Mouse (Mus musculus): ENCODE measurements around the gene Rcn3. TPM values are rescaled to one million over a fixed set of nuclear protein-coding genes. Genes with fewer than 3 reads are reported as not detected.

The Rcn3 gene
- polyA plus RNA-seq, 1 experiment = 16.0 TPM

GRCm38 (mm10) chr7:45107052-45107645, 15.1 kb upstream of the Rcn3 start:
- TF ChIP-seq CTCF (IDR thresholded peaks at IDR 0.05; ENCODE audit: control insufficient read depth, insufficient read depth, low read length) = no peak
- Histone ChIP-seq H3K27ac (ENCODE audit: control insufficient read depth, insufficient read depth, low read depth, low read length, poor library complexity) (no peak overlapping the region), H3K4me1 (ENCODE audit: control insufficient read depth, insufficient read depth, low read length) (no peaks in the 10 kb centered on the region; the same call in 1 of the 2 replicates), H3K4me3 (replicated peaks; ENCODE audit: control insufficient read depth, low read depth, low read length) (no peak overlapping the region)
- 26% methylated on average over 5 of the region's 5 CpGs for WGBS

DNA sequence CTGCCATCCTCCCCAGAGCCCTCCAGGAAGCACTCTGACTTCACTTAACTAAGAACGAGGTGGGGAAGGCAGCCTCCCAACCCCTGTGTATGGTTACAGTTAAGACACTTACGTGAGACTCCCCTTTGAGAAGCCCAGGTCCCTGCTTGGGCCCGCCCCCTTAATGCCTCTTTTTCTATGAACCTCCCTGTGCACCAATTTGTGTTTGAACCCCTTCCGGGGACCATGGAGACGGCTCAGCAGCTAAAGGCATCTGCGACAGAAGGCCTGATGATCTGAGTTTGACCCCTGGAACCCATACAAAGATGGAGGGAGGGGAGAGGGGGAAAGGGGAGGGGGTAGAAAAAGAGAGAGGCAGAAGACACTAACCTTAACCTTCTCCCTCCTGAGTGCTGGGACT, 14.4 kb upstream of the Rcn3 start:
- WGBS = 70% methylated on average over 6 of the region's 6 CpGs

DNA sequence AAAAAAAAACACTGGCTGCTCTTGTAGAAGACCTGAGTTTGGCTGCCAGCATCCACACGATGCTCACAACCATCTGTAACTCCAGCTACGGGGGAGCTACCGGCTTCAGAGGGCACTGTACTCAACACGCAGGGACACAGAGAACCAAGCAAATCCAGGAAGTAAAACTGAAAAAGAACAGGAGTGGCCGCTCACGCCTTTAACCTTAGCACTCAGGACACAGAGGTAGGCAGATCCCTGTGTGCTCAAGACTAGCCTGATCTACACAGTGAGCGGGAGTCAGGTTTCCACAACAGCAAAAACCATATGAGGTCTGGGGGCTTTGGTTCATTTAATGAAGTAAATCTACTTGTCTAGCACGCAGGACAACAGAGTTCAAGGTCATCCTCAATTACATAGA, 13.5 kb upstream of the Rcn3 start:
- H3K27ac ChIP-seq (ENCODE audit: control insufficient read depth, insufficient read depth, low read depth, low read length, poor library complexity) = no peak overlapping the region
- TF ChIP-seq CTCF (IDR thresholded peaks at IDR 0.05; ENCODE audit: control insufficient read depth, insufficient read depth, low read length) (no peak), POLR2A (IDR thresholded peaks at IDR 0.05; ENCODE audit: borderline replicate concordance, control insufficient read depth, low read depth, low read length) (no peak)
- WGBS = 72% methylated on average over 8 of the region's 8 CpGs
- no peak overlapping the region for H3K4me3 ChIP-seq (replicated peaks; ENCODE audit: control insufficient read depth, low read depth, low read length)
- H3K4me1 ChIP-seq (ENCODE audit: control insufficient read depth, insufficient read depth, low read length) = no peaks in the 10 kb centered on the region; the same call in 1 of the 2 replicates

More for the DNA sequence above, 14.4 kb upstream of the Rcn3 start:
- TF ChIP-seq POLR2A (IDR thresholded peaks at IDR 0.05; ENCODE audit: borderline replicate concordance, control insufficient read depth, low read depth, low read length) (no peak), CTCF (IDR thresholded peaks at IDR 0.05; ENCODE audit: control insufficient read depth, insufficient read depth, low read length) (no peak)
- H3K4me3 ChIP-seq (replicated peaks; ENCODE audit: control insufficient read depth, low read depth, low read length) = no peak overlapping the region
- no peaks in the 10 kb centered on the region; the same call in 1 of the 2 replicates for H3K4me1 ChIP-seq (ENCODE audit: control insufficient read depth, insufficient read depth, low read length)
- no peak overlapping the region for H3K27ac ChIP-seq (ENCODE audit: control insufficient read depth, insufficient read depth, low read depth, low read length, poor library complexity)

DNA sequence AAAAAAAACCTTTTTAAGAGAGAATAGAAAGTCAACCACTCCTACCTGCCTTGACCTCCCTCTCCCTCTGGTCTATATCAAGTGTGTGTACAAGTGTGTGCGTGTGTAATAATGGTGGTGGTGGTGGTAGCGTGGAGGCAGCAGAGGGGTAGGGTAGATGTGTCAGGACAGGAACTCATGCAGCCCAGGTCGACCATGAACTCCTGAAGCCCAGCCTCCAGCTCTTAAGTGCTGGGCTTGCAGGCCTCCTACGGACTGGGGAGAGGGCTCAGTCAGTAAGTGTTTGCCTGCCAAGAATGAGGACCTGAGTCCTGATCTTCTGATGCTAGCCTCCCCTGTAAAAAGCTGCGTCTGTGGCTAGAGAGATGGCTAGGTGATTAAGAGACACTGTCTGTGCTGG, 12.9 kb upstream of the Rcn3 start:
- WGBS = 80% methylated on average over 5 of the region's 5 CpGs
- H3K4me3 ChIP-seq (replicated peaks; ENCODE audit: control insufficient read depth, low read depth, low read length) = no peak overlapping the region
- H3K4me1 ChIP-seq (ENCODE audit: control insufficient read depth, insufficient read depth, low read length) = no peaks in the 10 kb centered on the region; the same call in 1 of the 2 replicates
- no peak overlapping the region for H3K27ac ChIP-seq (ENCODE audit: control insufficient read depth, insufficient read depth, low read depth, low read length, poor library complexity)
- TF ChIP-seq POLR2A (IDR thresholded peaks at IDR 0.05; ENCODE audit: borderline replicate concordance, control insufficient read depth, low read depth, low read length) = no peak
- TF ChIP-seq CTCF (IDR thresholded peaks at IDR 0.05; ENCODE audit: control insufficient read depth, insufficient read depth, low read length) = no peak

DNA sequence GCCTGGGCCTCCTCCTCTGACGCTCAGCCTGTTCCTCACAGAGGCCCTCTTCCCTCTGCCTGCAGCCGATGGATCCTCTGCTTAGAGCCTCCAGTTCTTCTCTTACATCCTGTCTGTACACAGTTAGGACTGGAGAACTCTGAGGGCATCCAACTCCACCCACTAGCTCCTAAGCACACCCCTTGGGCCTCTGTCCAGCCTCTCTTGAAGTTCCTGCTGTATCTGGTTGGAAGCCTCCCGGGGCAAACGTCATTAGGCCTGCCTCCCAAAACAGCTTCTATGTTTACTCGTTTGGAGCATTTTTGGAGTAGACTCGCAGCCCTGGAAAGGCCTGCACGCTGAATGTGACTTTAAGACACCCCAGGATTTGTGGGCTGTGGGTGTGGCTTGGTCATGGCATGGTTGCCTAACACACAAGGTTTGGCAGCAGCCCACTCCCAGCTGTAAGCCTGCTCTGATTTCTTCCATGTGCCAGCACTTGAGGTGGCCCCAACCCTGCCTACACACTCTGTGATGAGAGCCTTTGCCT, 11.7 kb upstream of the Rcn3 start, which contains the start of gene Fcgrt:
TSS of gene Fcgrt (minus strand) at position 200 of the 529 bp plus-strand sequence.
- peak within 1 kb of the TSS; percentile 22 for H3K4me3 ChIP-seq (replicated peaks; ENCODE audit: control insufficient read depth, low read depth, low read length)
- TF ChIP-seq CTCF (IDR thresholded peaks at IDR 0.05; ENCODE audit: control insufficient read depth, insufficient read depth, low read length) (no peak), POLR2A (IDR thresholded peaks at IDR 0.05; ENCODE audit: borderline replicate concordance, control insufficient read depth, low read depth, low read length) (0 out of 2 replicates have a peak, but pooled peaks have one; percentile 30)
- 15% methylated on average over 7 of the region's 7 CpGs for WGBS
- H3K4me1 ChIP-seq (ENCODE audit: control insufficient read depth, insufficient read depth, low read length) = no peaks in the 10 kb centered on the region; the same call in 1 of the 2 replicates
- H3K27ac ChIP-seq (ENCODE audit: control insufficient read depth, insufficient read depth, low read depth, low read length, poor library complexity) = peak within 1 kb of the TSS; percentile 24

- no peak for TF ChIP-seq CTCF (IDR thresholded peaks at IDR 0.05; ENCODE audit: control insufficient read depth, insufficient read depth, low read length)
- no peak for TF ChIP-seq POLR2A (IDR thresholded peaks at IDR 0.05; ENCODE audit: borderline replicate concordance, control insufficient read depth, low read depth, low read length)
- H3K4me1 ChIP-seq (ENCODE audit: control insufficient read depth, insufficient read depth, low read length) = no peaks in the 10 kb centered on the region; the same call in 1 of the 2 replicates
- 80% methylated on average over 9 of the region's 9 CpGs for WGBS
- H3K4me3 ChIP-seq (replicated peaks; ENCODE audit: control insufficient read depth, low read depth, low read length) = peak overlapping the region; percentile 22
- H3K27ac ChIP-seq (ENCODE audit: control insufficient read depth, insufficient read depth, low read depth, low read length, poor library complexity) = peak overlapping the region; percentile 24
Measured at GRCm38 (mm10) chr7:45102940-45103585, 11.0 kb upstream of the Rcn3 start.

GRCm38 (mm10) chr7:45102441-45102840, 10.4 kb upstream of the Rcn3 start:
- Histone ChIP-seq H3K4me3 (replicated peaks; ENCODE audit: control insufficient read depth, low read depth, low read length) (no peak overlapping the region), H3K27ac (ENCODE audit: control insufficient read depth, insufficient read depth, low read depth, low read length, poor library complexity) (no peak overlapping the region), H3K4me1 (ENCODE audit: control insufficient read depth, insufficient read depth, low read length) (no peaks in the 10 kb centered on the region)
- TF ChIP-seq CTCF (IDR thresholded peaks at IDR 0.05; ENCODE audit: control insufficient read depth, insufficient read depth, low read length) (no peak), POLR2A (IDR thresholded peaks at IDR 0.05; ENCODE audit: borderline replicate concordance, control insufficient read depth, low read depth, low read length) (no peak)
- WGBS = 69% methylated on average over 11 of the region's 11 CpGs

DNA sequence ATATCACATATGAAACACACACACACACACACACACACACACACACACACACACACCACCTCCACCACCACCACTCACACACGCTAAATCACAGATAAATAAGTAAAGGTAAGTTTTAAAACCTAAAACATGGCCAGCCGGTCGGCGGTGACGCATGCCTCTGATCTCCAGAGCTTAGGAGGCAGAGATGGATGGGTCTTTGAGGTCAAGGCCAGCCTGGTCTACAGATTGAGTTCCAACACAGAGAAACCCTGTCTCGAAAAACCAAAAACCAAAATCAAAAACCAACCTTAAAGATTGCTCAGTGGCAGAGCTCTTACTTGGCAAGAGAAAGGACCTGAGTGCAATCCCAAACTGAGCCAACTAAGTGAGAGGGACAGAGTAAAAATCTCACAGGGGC, 8.0 kb upstream of the Rcn3 start:
- no peak for TF ChIP-seq CTCF (IDR thresholded peaks at IDR 0.05; ENCODE audit: control insufficient read depth, insufficient read depth, low read length)
- TF ChIP-seq POLR2A (IDR thresholded peaks at IDR 0.05; ENCODE audit: borderline replicate concordance, control insufficient read depth, low read depth, low read length) = no peak
- Histone ChIP-seq H3K27ac (ENCODE audit: control insufficient read depth, insufficient read depth, low read depth, low read length, poor library complexity) (no peak overlapping the region), H3K4me1 (ENCODE audit: control insufficient read depth, insufficient read depth, low read length) (no peaks in the 10 kb centered on the region), H3K4me3 (replicated peaks; ENCODE audit: control insufficient read depth, low read depth, low read length) (no peak overlapping the region)
- WGBS = 88% methylated on average over 6 of the region's 6 CpGs
